Mouse (Mus musculus): ENCODE measurements around the gene Slc45a3. TPM values are rescaled to one million over a fixed set of nuclear protein-coding genes. Genes with fewer than 3 reads are reported as not detected.

Gene Slc45a3
- polyA plus RNA-seq, 1 experiment: 2.0 TPM

DNA sequence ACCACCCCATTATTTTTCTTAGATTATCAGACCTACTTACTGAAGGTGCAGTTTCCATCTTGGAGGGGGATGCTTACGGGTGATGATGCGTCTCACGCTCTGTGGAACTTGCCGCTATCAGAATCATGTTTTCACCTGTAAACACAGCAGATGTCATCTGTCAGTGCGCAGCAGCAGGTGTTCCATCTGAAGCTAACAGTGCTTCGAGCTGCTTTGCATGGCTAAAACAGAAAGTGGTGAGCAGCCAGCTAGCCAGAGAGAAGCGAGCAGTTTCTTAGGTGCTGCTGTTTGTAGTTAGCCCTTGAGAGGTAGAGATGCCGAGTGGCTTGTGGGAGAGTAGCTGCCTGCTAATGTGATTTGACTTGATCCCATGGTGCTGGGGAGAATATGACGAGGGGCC, 65.6 kb downstream of the Slc45a3 start:
- TF ChIP-seq CTCF (IDR thresholded peaks at IDR 0.05; ENCODE audit: extremely low read depth, insufficient read depth, low read length) (no peak), POLR2A (IDR thresholded peaks at IDR 0.05; ENCODE audit: extremely low read depth, insufficient read depth, low read length) (no peak)
- H3K4me3 ChIP-seq (ENCODE audit: insufficient read depth, low read length): no peak overlapping the region
- no peaks in the 10 kb centered on the region; the same call in none of the 2 replicates for H3K4me1 ChIP-seq (ENCODE audit: control insufficient read depth, insufficient read depth, low read length)
- H3K27ac ChIP-seq (ENCODE audit: insufficient read depth, low read length): no peak overlapping the region

DNA sequence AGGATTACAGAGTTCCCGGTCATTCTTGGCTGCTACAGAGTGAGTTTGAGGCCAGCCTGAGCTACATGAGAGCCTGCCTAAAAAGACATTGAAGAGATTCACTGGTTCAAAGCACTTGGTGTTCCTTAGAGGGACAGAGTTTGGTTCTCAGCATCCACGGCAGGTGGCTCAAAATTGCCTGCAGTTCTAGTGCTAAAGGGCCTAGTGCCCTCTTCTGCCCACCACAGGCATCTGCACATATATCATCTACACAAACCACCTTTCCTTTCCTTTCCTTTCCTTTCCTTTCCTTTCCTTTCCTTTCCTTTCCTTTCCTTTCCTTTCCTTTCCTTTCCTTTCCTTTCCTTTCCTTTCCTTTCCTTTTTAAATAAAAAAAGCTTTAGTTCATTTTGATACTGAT, 67.8 kb downstream of the Slc45a3 start:
- Histone ChIP-seq H3K27ac (ENCODE audit: insufficient read depth, low read length) (no peak overlapping the region), H3K4me3 (ENCODE audit: insufficient read depth, low read length) (no peak overlapping the region), H3K4me1 (ENCODE audit: control insufficient read depth, insufficient read depth, low read length) (no peaks in the 10 kb centered on the region; the same call in none of the 2 replicates)
- TF ChIP-seq POLR2A (IDR thresholded peaks at IDR 0.05; ENCODE audit: extremely low read depth, insufficient read depth, low read length) (no peak), CTCF (IDR thresholded peaks at IDR 0.05; ENCODE audit: extremely low read depth, insufficient read depth, low read length) (peak; percentile 29)

DNA sequence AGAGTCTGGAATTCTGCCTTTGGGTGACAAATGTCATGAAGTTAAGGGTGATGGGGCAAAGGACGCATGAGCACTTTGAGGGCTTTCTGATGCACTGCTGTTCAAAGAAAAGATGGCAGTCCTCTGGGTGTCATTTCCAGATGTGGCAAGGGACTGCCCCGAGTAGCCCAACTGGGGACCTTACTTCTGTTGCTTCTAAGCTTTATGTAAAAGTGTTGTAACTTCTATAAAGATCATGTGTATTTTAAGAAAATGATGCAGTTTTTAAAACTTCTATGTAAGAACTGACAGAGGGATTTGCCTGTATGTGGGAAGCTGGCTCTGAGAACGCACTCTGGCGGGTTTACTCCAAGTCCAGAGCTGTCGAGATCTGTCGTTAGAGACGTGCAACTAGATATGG, 69.4 kb downstream of the Slc45a3 start:
- H3K27ac ChIP-seq (ENCODE audit: insufficient read depth, low read length): no peak overlapping the region
- TF ChIP-seq POLR2A (IDR thresholded peaks at IDR 0.05; ENCODE audit: extremely low read depth, insufficient read depth, low read length) (no peak), CTCF (IDR thresholded peaks at IDR 0.05; ENCODE audit: extremely low read depth, insufficient read depth, low read length) (no peak)
- H3K4me3 ChIP-seq (ENCODE audit: insufficient read depth, low read length): no peak overlapping the region
- no peaks in the 10 kb centered on the region; the same call in none of the 2 replicates for H3K4me1 ChIP-seq (ENCODE audit: control insufficient read depth, insufficient read depth, low read length)

Other genes with a start within 250 kb of the Slc45a3 start
- 0.02 TPM in 1 of 2 replicates, not detected in the other for gene Slc26a9, start 218.9 kb upstream of the Slc45a3 start, polyA plus RNA-seq (2012; rRNA removed)
- 1.4 and 2.1 TPM in 2 replicates for gene Pm20d1, start 165.6 kb upstream of the Slc45a3 start, polyA plus RNA-seq (2012; rRNA removed)
- gene Slc41a1, start 135.5 kb upstream of the Slc45a3 start, polyA plus RNA-seq (2012; rRNA removed): 35.8 and 40.6 TPM in 2 replicates
- gene Rab29, start 95.7 kb upstream of the Slc45a3 start, polyA plus RNA-seq (2012; rRNA removed): 9.3 and 10.2 TPM in 2 replicates
- 51.4 and 52.2 TPM in 2 replicates for gene Nucks1, start 52.4 kb upstream of the Slc45a3 start, polyA plus RNA-seq (2012; rRNA removed)
- 20.1 and 20.3 TPM in 2 replicates for gene Elk4, start 44.6 kb downstream of the Slc45a3 start, polyA plus RNA-seq (2012; rRNA removed)
- gene Mfsd4a, start 105.1 kb downstream of the Slc45a3 start, polyA plus RNA-seq (2012; rRNA removed): 73.5 and 84.7 TPM in 2 replicates
- 24.9 and 30.0 TPM in 2 replicates for gene Cdk18, start 176.7 kb downstream of the Slc45a3 start, polyA plus RNA-seq (2012; rRNA removed)
- 7.5 and 10.7 TPM in 2 replicates for gene Lemd1, start 228.5 kb downstream of the Slc45a3 start, polyA plus RNA-seq (2012; rRNA removed)
- gene AC124108.1, start 228.5 kb downstream of the Slc45a3 start, polyA plus RNA-seq (2012; rRNA removed): 6.2 and 7.7 TPM in 2 replicates